Mouse (Mus musculus): ENCODE data around the gene Man2b2. TPM values are rescaled to one million over a fixed set of nuclear protein-coding genes. Genes with fewer than 3 reads are reported as not detected.
A peak's percentile ranks its signal among the peaks of the same experiment; 100 is the strongest.

Man2b2 gene
- 1 to 10 TPM; 3.7 to 6.0 (median 5.1) TPM for total RNA-seq (2022)

DNA sequence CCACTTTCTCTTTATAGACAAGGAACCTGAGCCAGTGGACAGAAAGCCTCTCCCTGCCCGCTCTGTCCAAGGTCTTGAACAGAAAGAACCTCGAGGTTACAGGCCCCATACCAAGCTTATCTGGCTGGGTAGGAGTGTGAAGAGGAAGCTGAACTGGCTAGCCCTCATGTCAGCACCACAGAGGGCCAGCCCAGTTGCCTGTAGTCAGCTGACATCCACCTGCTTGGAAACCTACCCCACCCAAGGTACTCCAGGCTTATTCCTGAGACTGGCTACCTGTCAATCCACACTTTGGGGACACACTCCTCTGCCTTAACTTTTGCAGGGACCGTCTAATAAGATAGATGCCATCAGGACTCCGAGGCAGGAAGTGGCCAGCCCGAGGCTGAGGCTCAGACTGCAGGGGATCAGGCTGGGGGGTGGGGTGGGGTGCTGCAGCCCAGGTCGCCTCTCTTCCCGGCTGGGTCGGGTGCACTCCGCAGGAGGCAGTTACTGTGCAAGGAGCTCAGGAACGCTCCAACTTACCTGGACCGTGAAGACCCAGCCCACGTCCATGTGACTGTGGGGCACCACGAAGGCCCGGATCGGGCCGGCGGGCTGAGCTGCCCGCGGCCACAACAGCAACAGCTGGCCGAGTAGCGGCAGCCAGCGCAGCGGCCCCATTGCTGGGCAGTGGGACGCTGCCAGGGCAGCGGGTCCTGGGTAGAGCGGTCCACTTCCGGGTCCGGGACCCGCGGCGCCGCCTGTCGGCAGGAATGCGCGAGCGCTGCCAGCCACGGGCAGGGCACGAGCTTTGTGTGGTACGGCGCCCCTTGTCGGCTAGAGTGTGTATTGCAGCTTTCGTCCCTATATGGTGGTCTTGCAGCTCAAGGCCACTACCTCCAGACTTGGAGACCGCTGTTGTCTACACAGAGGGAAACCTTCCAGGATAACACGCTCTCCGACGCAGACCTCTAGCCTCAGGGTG is at the start of gene Man2b2:
Gene Man2b2, minus strand, starts transcription at position 741 of the 967 bp plus-strand sequence.
- peak; percentile 83 to 88 for DNase-seq (ENCODE audit: low spot score in 2 of 2)

DNA sequence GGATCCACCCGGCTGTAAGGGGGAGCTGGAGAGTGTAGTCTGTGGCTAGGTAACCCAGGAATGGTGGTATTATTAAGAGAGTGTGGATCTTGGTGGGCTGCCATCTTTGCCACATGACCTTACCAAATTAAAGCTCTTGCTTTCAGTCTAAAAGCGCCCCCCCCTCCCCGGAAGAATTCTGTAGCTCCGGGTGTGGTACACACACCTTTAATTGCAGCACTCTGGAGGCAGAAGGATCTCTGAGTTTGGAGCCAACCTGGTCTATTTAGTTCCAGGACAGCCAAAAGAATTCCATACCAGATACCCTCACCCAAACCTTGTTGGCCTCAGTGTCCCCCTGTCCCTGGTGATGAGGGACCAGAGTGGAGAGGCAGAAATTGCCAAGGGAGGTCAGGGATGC is 48.3 kb upstream of the Man2b2 start:
- no peak for DNase-seq (ENCODE audit: low spot score in 2 of 2)

DNA sequence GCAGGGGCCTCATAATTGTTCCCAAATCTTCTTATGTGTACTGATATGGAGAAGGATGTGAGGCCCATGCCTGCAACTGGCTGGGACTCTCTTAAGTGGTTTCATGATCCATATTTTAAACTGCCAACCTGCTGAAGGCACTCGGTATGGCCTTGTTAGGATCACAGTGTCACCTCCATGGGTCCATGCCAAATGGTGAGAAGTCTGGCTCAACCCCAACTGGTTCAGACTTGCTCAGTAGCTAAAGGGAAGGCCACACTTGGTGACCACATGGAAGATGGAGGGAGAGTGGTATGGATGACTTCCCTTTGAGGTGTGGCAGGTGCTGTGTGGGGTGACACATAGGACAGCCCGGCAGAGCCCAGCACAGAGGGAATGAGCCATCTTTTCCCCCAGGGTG is 47.2 kb upstream of the Man2b2 start:
- no peak for DNase-seq (ENCODE audit: low spot score in 2 of 2)

GRCm38 (mm10) chr5:36876777-36877396 is 46.4 kb upstream of the Man2b2 start:
- no peak for DNase-seq (ENCODE audit: low spot score in 2 of 2)

DNA sequence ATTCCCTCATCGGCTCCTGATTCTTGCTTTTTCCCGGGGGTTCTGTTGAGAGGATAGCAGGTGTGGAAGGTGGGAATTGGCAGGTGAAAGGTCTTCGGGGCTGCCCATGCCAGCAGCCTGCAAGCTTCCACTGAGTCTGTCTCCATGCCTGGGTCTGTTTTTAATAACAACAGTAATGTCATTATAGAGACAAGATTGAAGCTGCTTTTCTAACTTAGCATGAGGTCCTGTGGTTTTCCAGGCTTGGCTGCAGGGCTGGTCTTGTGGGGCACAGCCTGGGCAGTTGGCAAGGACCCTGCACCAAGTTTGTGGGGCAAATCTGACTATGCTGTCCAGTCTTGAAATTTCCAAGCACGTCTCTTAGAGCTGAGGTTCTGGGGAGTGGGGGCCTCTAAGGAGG is 45.5 kb upstream of the Man2b2 start:
- DNase-seq (ENCODE audit: low spot score in 2 of 2) = no peak

DNA sequence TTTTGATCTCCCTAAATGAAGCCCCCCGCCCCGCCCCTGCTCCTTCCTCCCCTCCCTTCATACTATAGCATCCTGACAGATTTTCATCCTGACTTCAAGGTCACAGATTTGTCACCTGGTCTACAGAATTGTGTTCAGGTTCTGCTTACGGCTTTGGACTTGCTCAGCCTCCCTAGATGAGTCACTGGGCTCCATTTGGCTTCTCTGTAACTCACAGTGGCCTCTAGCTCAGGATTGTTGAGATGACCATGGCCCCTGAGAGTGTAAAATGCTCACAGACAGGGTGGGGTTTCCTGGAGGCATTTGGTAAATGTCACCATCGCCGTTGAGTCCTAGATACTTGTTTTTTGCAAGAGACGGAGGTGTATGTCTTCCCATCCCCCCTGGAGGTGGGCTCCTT is 40.5 kb upstream of the Man2b2 start:
- DNase-seq (ENCODE audit: low spot score in 2 of 2) = no peak

DNA sequence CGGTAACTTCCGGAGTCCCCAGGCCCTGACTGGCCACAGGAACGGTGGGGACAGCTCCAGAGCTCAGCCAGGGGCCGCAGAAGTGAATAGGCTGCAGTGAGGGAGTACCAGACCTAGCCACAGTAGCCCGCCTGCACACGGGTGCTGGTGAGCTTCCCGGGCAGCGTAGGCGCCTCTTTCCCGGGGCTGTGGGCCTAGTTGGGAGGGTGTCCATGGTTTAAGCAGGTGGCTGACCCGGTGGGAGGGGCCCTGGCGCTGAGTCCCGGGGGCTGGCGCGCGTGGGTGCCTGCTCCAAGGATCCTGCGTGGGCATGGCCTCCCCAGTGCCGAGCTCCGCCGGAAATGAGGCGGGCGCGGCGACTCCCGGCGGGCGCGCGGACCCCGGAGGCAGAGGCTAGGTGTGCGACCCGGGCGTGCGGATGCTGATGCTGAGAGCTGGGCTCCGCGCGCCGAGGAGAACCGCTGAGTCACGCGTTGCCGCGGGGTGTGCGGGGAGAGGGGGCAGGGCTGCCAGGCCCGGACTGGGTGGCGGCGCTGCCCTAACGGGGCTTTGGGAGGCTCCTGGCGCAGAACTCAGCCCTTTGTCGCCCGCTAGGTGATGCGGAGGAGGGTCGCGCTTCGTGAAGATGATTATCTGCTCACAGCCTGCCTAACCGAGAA is 39.3 kb upstream of the Man2b2 start:
- no peak for DNase-seq (ENCODE audit: low spot score in 2 of 2)

DNA sequence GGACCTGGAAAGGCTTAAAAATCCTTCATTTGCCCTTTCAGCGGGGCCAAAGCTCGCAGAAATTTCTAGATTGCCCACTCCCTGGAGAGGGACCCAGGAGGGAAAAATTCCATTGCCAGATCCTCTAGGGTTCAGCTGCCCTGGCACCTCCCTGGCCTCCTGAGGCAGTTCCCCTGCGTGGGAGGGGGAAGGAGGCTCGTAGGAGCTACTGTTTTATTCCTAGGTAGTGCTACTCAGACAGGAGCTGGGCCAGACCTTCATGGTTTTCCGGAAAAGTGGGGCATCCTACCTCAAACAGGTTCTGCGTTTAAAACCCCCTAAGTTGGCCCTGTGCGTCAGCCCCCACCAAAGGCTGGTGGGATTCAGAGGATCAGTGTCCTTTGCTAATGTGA is 38.7 kb upstream of the Man2b2 start:
- DNase-seq (ENCODE audit: low spot score in 2 of 2) = no peak

DNA sequence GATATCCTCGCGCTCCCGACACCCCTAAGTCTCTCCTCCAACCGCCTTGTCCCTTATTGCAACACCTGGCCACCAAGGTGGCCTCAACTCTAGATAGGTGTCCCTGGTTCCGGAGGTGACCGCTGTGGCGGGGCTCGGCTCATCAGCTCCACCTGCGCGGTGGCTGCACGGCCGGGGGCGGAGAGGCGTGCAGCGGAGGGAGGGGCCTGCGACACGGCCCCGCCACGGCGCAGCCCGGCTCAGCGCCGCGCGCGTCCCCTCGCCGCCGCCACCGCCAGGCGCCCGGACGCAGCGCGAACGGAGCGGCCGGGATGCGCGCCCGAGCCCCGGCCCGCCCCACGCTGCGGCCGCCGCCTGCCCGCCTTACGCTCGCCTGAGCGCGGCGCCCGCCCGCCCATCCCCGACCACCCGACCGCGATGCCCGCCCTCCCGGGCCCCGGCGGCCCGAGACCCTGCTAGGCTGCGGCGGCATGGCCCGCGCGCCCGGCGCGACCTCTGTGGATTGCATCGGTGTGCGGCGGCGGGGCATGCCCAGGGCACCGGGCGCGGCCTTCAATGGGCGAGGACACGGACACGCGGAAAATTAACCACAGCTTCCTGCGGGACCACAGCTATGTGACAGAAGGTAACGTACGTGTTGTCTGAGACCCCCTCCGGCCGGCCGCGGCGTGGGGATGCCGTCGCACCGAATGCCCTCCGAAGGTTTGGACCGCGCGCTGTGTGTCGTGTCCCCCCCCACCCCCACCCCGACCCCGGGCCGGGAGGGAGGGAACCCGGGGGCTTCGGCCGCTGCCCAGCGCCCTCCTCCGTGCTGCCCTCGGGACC is 38.0 kb upstream of the Man2b2 start, which contains the start of gene Ppp2r2c:
Gene Ppp2r2c, plus strand, starts transcription at position 248 of the 825 bp plus-strand sequence.
- no peak for DNase-seq (ENCODE audit: low spot score in 2 of 2)

- DNase-seq (ENCODE audit: low spot score in 2 of 2) = no peak
Observed at GRCm38 (mm10) chr5:36867561-36867960, 37.1 kb upstream of the Man2b2 start.

DNA sequence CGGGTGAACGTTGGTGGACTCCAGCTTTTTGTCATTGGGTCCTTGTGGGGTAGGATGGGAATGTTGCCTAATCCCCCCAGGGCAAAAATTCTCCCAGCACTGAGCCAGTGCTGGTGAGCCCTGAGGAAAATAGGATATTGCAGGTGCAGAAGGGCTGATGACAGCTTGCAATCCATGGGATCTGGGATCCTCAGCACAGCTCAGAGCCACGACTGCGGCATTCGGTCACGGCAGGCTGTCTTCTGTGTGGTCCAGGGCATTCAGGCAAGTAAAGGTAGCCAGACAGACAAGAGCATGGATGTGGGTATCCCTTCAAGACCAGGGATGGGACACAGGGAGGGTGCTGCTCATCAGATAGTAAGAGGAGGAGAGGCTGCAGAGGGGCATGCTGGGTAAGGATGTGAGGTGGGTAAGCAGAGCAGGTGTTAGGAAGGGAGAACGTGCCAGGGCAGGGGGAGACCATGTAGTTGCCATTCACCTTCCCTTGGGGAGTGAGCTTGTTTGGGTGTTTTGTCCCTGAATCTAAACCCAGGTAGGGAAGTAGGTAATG is 36.3 kb upstream of the Man2b2 start:
- DNase-seq (ENCODE audit: low spot score in 2 of 2) = no peak

GRCm38 (mm10) chr5:36861084-36861483 is 30.6 kb upstream of the Man2b2 start:
- no peak for DNase-seq (ENCODE audit: low spot score in 2 of 2)

DNA sequence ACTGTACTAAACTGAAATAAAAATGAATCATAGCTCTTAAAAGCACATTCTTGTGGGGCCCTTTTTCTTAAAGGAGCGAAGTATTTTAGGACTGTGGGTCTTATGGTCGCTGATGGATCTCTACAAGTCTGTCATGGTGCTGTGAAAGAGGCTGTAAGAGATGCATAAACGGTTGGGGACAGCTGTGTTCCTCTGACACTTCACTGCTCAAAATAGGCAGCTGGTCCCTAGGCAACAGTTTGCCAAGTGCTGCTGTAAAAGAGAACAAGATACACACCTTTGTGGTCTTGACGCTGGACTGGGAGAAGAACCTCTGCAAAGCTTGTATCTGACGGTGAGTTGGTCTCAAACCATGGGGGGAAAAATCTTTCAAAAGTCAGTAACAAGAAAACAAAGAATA is 27.1 kb upstream of the Man2b2 start:
- DNase-seq (ENCODE audit: low spot score in 2 of 2) = no peak

DNA sequence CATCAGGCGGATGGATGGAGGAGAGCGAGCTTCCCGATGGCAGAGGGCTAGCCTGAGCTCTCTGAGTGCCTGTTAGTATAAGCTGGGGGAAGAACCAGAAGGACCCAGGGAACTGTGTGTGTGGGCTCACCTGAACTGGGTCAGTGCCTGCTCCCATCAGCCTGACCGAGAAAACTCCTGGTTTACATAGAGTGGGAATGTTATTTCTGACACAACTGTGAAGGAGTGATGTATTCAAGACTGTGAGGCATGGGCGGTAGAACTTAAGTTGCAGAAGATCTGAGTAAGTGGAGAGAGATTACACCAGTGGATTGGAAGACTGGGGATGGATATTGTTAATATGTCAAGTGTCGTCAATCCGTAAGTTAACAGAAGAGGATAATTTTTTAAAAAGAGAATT is 26.1 kb upstream of the Man2b2 start:
- no peak for DNase-seq (ENCODE audit: low spot score in 2 of 2)

DNA sequence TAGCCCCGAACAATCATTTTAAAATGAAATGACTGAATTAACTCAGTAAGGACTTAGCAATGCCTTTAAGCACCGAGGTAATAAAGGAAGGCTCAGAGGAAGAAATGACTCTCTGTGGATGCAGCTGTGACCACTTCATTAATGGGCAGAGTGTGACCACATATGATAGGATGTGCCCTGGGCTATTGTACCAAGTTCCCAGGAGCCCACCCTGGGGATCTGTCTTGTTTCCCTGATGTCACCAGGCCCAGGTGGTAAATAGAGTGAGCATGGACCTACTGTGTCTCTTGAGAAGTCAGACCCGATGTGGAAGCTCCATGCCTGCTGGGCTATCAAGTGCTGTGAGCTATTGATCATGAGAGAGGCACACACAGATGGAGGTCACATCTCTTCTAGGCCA is 24.7 kb upstream of the Man2b2 start:
- DNase-seq (ENCODE audit: low spot score in 2 of 2) = no peak

DNA sequence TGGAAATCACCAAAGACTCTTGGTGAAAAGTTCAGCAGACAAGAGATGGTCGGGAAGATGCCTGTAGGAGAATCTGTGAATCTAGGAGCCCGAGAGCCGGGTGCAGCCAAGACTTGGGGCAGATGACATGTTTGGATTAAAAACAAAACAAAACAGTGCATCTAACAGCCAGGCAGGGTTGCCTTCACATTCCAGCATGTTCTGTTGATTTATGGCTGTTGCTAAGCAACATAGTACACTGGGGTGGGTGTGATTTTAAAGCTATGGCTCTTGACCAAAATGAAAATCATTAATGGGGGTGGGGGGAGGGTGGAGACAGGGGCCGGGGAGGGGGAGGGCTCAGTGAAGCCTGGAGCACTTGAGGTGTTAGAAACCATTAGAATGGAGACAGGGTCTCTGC is 21.1 kb upstream of the Man2b2 start:
- no peak for DNase-seq (ENCODE audit: low spot score in 2 of 2)

GRCm38 (mm10) chr5:36844490-36844889 is 14.0 kb upstream of the Man2b2 start:
- DNase-seq (ENCODE audit: low spot score in 2 of 2) = no peak

DNA sequence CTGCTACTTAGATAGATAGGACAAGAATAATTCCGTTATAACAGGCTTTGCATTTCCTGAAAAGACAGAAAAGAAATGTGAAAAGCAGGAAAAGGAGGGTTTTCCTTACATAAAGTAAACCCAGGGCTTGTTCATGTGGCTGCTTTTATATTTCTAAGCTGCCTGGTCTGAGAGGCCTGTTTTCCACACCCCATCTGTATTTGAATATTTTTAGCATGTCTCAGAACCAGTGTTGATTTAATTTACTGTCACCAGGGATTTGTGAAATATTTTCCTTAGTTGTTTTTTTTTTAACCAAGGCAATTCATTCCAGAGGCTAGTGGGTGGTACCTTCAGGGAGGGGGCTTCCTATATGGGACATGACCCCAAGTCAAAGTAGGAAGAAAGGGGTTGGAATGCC is 11.2 kb upstream of the Man2b2 start:
- no peak for DNase-seq (ENCODE audit: low spot score in 2 of 2)

GRCm38 (mm10) chr5:36840092-36840491 is 9.6 kb upstream of the Man2b2 start:
- DNase-seq (ENCODE audit: low spot score in 2 of 2) = no peak

GRCm38 (mm10) chr5:36839602-36840001 is 9.1 kb upstream of the Man2b2 start:
- no peak for DNase-seq (ENCODE audit: low spot score in 2 of 2)

- no peak for DNase-seq (ENCODE audit: low spot score in 2 of 2)
Observed at GRCm38 (mm10) chr5:36839032-36839431, 8.6 kb upstream of the Man2b2 start.
